Mouse (Mus musculus) liver, postnatal 0 days (tissue): ENCODE measurements around the gene Gm18336. TPM values are rescaled to one million over a fixed set of nuclear protein-coding genes. Genes with fewer than 3 reads are reported as not detected.

Source experiments
- ATAC-seq: fragments of 200-750 bp; cut with Nextera tagmentation; 2 replicates; pipeline ENCODE4 v1.8.0; 2017; ENCODE audit warnings: mild to moderate bottlenecking, moderate library complexity
- DNase-seq: peaks from one replicate; pipeline ENCODE4 v3.0.0-alpha.2; 2016
- H3K27ac ChIP-seq: fragments of 300-500 bp; sonication (generic); 2 replicates; pipeline ENCODE4 v1.5.1; 2014; ENCODE audit warnings: antibody characterized with exemption, moderate library complexity, mild to moderate bottlenecking, low read depth
- H3K27me3 ChIP-seq: fragments of 300-500 bp; sonication (generic); 2 replicates; pipeline ENCODE4 v1.6.1; 2014; ENCODE audit warnings: low read length, control low read depth, mixed read lengths; ENCODE audit not compliant: insufficient read depth
- H3K36me3 ChIP-seq: fragments of 300-500 bp; sonication (generic); replicated peaks from 2 replicates; pipeline ENCODE4 v1.6.1; 2014; ENCODE audit warnings: mild to moderate bottlenecking, control low read depth, low read length, moderate library complexity, mixed read lengths; ENCODE audit not compliant: insufficient read depth
- H3K4me1 ChIP-seq: fragments of 300-500 bp; sonication (generic); 2 replicates; pipeline ENCODE4 v1.6.1; 2014; ENCODE audit warnings: antibody characterized with exemption, mild to moderate bottlenecking, control low read depth; ENCODE audit not compliant: insufficient read depth
- H3K4me2 ChIP-seq: fragments of 300-500 bp; sonication (generic); 2 replicates; pipeline ENCODE4 v1.6.1; 2014; ENCODE audit warnings: low read depth, mild to moderate bottlenecking, low read length, moderate library complexity, mixed read lengths
- H3K4me3 ChIP-seq: fragments of 300-500 bp; sonication (generic); 2 replicates; pipeline ENCODE4 v1.5.1; 2014; ENCODE audit warnings: low read depth, low read length
- H3K9ac ChIP-seq: fragments of 300-500 bp; sonication (generic); replicated peaks from 2 replicates; pipeline ENCODE4 v1.6.1; 2014; ENCODE audit warnings: mild to moderate bottlenecking, moderate library complexity
- H3K9me3 ChIP-seq: fragments of 300-500 bp; sonication (generic); 2 replicates; pipeline ENCODE4 v1.6.1; 2016; ENCODE audit warnings: mild to moderate bottlenecking, control low read depth, low read length, mixed read lengths
- CTCF ChIP-seq: sonication (generic); IDR thresholded peaks from 2 replicates; pipeline ENCODE4 v1.5.1; 2016; ENCODE audit warnings: antibody characterized with exemption, low read depth
- EP300 ChIP-seq: IDR thresholded peaks from 2 replicates; pipeline ENCODE4 v1.6.1; 2016; ENCODE audit warnings: antibody characterized with exemption, low read depth, mild to moderate bottlenecking
- WGBS: fragments of 180-500 bp; shearing (Covaris S2); extraction: QIAGEN DNeasy Blood & Tissue Kit; methylation state at CpG from one replicate; pipeline ENCODE4 v1.1.7; 2014; ENCODE audit not compliant: insufficient replicate concordance; 5-methylcytosine and 5-hydroxymethylcytosine counted together
- polyA plus RNA-seq: library from polyadenylated mRNA; unstranded; fragments of >200 nt; fragmentation: Nextera tagmentation; extraction: Ambion mirVana; gene quantifications from 2 replicates; pipeline ENCODE4 v1.2.1, GENCODE M21; 2015

Gm18336 gene
- polyA plus RNA-seq, 1 experiment from 2014 or later, result not detected

DNA sequence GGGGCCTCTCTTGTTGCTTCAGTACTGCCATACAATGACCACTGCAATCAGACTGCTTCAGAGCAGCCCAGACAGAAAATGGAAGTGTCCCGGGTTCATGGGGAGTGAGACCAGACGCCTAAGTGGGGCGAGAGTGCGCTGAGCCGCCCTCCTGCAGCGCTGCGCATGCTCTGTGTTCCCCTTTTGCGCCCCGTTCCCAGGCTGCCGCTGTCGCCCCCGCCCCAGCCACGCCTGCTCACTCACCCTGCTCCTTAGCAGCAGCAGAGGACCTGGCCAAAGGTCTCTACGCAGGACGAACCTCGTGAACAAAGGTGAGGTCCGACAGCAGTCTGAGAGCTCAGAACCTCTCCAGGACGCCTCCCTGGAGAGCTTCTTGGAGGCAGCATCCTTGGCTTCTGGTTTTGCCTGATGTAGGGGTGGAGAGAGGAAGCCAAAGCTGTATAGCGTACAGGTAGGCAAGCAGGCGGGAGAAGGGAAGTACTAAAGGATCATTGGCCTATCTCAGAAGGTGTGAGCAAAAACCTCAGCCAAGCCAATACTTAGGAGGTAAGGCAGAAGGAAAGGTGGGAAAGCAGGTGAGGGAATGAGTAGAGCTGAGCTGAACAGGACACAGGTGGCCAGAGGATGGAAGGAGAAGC lies 12.5 kb upstream of the Gm18336 start, which contains the start of gene Zfp92:
Zfp92 (plus strand) TSS at position 217 of the 638 bp plus-strand sequence.
- Histone ChIP-seq H3K27me3 (peaks cover 7% of the 10 kb centered on the region; the same call in 1 of the 2 replicates), H3K4me3 (0 out of 2 replicates have a peak within 1 kb of the TSS, but pooled peaks have one; percentile 16), H3K9ac (no peak within 1 kb of the TSS), H3K4me2 (peak within 1 kb of the TSS; percentile 34; the same call in 1 of the 2 replicates), H3K9me3 (no peaks in the 10 kb centered on the region), H3K4me1 (no peaks in the 10 kb centered on the region), H3K36me3 (no peaks in the 10 kb centered on the region), H3K27ac (no peak within 1 kb of the TSS)
- 13% methylated on average over 16 of the region's 20 CpGs for WGBS
- no peak for DNase-seq
- ATAC-seq, result no peak
- TF ChIP-seq CTCF (no peak), EP300 (no peak)

DNA sequence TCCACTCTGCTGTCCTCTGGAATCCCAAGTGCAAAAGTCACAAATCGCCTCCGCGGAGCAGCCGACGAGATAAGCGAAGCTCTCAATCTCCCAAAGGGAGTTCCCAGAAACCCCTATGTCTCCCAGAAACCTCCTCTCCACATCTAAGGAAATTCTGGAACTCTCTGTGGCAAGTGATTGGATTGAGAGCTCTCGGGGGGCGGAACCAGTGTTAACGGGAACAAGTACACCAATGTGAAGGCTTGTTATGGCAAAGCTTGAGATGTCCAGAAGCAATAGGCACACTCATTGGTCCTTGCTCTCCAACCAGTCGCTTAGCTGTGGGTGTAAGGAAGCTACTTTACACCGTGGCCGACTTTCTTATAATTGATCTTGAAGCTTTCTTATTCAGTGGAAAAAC lies 3.1 kb upstream of the Gm18336 start:
- TF ChIP-seq CTCF (no peak), EP300 (no peak)
- H3K4me3 ChIP-seq, result no peak overlapping the region
- no peak overlapping the region for H3K27ac ChIP-seq
- WGBS, result 83% methylated on average over 12 of the region's 12 CpGs
- DNase-seq, result no peak
- H3K9ac ChIP-seq, result no peak overlapping the region
- no peak for ATAC-seq
- H3K9me3 ChIP-seq, result no peaks in the 10 kb centered on the region
- H3K27me3 ChIP-seq, result no peaks in the 10 kb centered on the region
- H3K36me3 ChIP-seq, result no peaks in the 10 kb centered on the region
- no peak overlapping the region for H3K4me2 ChIP-seq
- H3K4me1 ChIP-seq, result no peaks in the 10 kb centered on the region

DNA sequence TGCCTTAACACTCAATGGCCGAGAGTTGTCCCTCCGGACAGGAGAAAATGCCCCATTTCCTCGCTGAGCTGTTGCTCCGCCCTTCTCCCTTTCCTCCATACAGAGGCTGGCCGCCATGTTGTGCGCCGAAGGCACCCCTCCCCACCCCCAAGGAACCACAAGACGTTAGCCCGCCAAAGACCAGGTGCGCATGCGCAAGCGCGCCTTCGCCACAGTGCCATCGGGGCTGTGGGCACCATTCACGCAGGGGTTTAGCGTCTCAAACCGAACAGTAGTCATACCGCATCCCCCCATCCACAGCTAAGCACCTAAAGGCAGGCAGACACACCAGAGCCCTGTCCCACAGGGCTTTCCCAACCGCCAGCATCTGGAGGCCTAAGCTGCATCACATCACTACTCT lies 2.4 kb upstream of the Gm18336 start:
- DNase-seq, result no peak
- ATAC-seq, result no peak
- no peak overlapping the region for H3K4me2 ChIP-seq
- 88% methylated on average over 20 of the region's 20 CpGs for WGBS
- no peak overlapping the region for H3K9ac ChIP-seq
- TF ChIP-seq CTCF, result no peak
- H3K9me3 ChIP-seq, result no peaks in the 10 kb centered on the region
- H3K36me3 ChIP-seq, result no peaks in the 10 kb centered on the region
- H3K4me1 ChIP-seq, result no peaks in the 10 kb centered on the region
- no peak overlapping the region for H3K27ac ChIP-seq
- H3K27me3 ChIP-seq, result no peaks in the 10 kb centered on the region
- H3K4me3 ChIP-seq, result no peak overlapping the region

DNA sequence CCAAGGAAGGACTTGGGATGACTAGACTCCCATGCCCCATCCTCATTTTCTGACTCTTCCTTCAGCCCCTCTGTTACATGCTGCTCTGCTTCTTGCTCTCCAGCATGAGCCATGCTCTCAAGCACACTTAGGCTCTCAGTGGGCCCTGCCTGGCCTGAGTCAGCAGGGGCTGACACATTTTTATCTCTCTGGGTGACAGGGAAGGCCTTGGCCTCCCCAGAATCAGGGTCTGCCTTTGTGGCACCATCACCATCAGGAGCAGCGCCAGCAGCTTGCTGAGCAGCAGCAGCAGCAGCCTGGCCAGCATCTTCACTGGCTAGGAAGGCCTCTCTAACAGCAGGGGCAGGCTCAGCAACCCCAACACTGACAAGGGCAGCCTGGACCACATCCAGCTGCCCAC lies 2.1 kb downstream of the Gm18336 start:
- no peaks in the 10 kb centered on the region for H3K9me3 ChIP-seq
- no peak overlapping the region for H3K9ac ChIP-seq
- no peaks in the 10 kb centered on the region for H3K4me1 ChIP-seq
- peaks cover 2% of the 10 kb centered on the region; the same call in 1 of the 2 replicates for H3K27me3 ChIP-seq
- H3K4me2 ChIP-seq, result no peak overlapping the region
- H3K36me3 ChIP-seq, result no peaks in the 10 kb centered on the region
- no peak overlapping the region for H3K4me3 ChIP-seq
- TF ChIP-seq EP300, result no peak
- no peak for TF ChIP-seq CTCF
- 88% methylated on average over 1 of the region's 1 CpGs for WGBS
- no peak for ATAC-seq
- H3K27ac ChIP-seq, result no peak overlapping the region
- DNase-seq, result no peak

DNA sequence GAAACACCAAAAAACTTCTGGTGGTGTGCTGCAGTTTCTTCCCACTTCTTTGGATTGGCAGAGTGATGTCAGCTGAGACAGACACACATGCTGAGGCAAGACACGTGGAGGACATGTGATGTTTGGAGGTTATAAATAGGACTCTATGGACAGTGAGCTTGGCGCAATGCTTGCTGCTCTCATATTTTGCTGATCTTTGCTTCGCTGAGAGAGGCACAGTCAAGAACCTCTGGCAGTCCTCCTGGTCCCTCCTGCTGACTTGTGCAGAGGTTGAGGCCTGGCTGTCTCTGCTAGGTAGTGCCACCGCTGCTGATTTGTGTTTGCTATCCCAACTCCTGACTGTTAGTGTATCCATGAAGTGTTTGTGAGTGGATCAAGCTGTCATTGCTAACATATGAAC lies 7.1 kb downstream of the Gm18336 start:
- H3K4me3 ChIP-seq, result no peak overlapping the region
- H3K4me1 ChIP-seq, result no peaks in the 10 kb centered on the region
- H3K9ac ChIP-seq, result no peak overlapping the region
- no peaks in the 10 kb centered on the region for H3K9me3 ChIP-seq
- no peaks in the 10 kb centered on the region for H3K36me3 ChIP-seq
- ATAC-seq, result no peak
- 71% methylated on average over 4 of the region's 4 CpGs for WGBS
- no peak for DNase-seq
- H3K27ac ChIP-seq, result no peak overlapping the region
- no peak overlapping the region for H3K4me2 ChIP-seq
- TF ChIP-seq EP300 (no peak), CTCF (no peak)
- peaks cover 2% of the 10 kb centered on the region; the same call in 1 of the 2 replicates for H3K27me3 ChIP-seq

DNA sequence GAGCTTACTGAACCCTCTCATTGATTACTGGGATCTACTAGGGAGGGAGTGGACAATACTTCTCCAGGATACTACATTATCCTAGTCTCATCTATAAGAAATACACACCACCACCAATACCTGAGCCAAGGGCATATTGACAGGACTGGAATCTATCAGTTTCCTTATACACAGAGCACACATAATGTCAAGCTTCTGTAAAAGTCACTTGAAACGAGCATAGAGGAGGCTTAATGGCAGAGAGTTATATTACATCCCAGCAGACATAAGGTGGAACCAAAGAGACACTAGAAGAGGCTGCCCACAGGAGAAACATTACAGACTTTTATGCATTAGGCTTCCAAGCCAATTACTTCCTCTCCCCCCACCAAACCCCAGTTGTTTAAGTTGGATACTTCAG lies 13.6 kb downstream of the Gm18336 start:
- Histone ChIP-seq H3K9ac (no peak overlapping the region), H3K27me3 (no peaks in the 10 kb centered on the region), H3K4me2 (no peak overlapping the region), H3K9me3 (no peaks in the 10 kb centered on the region), H3K4me3 (no peak overlapping the region), H3K27ac (no peak overlapping the region), H3K36me3 (no peaks in the 10 kb centered on the region), H3K4me1 (no peaks in the 10 kb centered on the region)
- TF ChIP-seq EP300 (no peak), CTCF (no peak)
- ATAC-seq (no peak), DNase-seq (no peak)
- WGBS, result 22% methylated on average over 1 of the region's 1 CpGs

DNA sequence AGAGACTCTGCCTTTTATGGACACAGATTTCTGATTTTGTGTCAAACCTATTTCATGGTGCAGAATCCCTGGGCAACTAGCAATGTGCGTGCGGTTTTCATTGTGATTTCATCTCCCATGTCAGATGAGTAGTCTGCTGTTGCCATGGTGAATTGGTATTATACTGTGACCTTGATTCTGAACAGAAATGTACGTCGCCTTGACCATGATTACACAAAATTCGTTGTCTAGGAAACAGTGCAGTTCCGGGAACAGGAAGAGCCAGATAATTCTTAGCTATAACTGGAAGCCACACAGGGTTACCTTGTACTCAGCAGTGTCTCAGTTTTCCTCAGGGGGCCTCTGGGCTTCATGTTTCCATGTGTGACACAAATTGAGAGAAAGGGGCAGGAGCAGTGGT lies 14.1 kb downstream of the Gm18336 start:
- Histone ChIP-seq H3K9ac (no peak overlapping the region), H3K4me2 (no peak overlapping the region), H3K9me3 (no peaks in the 10 kb centered on the region), H3K4me3 (no peak overlapping the region), H3K27ac (no peak overlapping the region), H3K4me1 (no peaks in the 10 kb centered on the region), H3K36me3 (no peaks in the 10 kb centered on the region), H3K27me3 (no peaks in the 10 kb centered on the region)
- ATAC-seq (no peak), DNase-seq (no peak)
- TF ChIP-seq EP300 (no peak), CTCF (no peak)
- 69% methylated on average over 6 of the region's 6 CpGs for WGBS
